Mouse (Mus musculus) stomach, embryonic 14.5 days (tissue): Measurements from ENCODE around the gene B3gnt6. TPM values are rescaled to one million over a fixed set of nuclear protein-coding genes. Genes with fewer than 3 reads are reported as not detected.

Experiments used
- ATAC-seq: fragments of 200-750 bp; cut with Nextera tagmentation; 2 replicates; pipeline ENCODE4 v1.8.0; 2017; ENCODE audit warnings: low read depth, moderate TSS enrichment; ENCODE audit not compliant: insufficient number of reproducible peaks, insufficient read depth, low FRiP score
- H3K27ac ChIP-seq: fragments of 300-500 bp; sonication (generic); 2 replicates; pipeline ENCODE4 v1.5.1; 2014; ENCODE audit warnings: mild to moderate bottlenecking, low read length, moderate library complexity, mixed read lengths
- H3K27me3 ChIP-seq: fragments of 300-500 bp; sonication (generic); 2 replicates; pipeline ENCODE4 v1.6.1; 2014; ENCODE audit warnings: low read length, control low read depth, mixed read lengths; ENCODE audit not compliant: control insufficient read depth, insufficient read depth
- H3K36me3 ChIP-seq: fragments of 300-500 bp; sonication (generic); 2 replicates; pipeline ENCODE4 v1.6.1; 2014; ENCODE audit warnings: mild to moderate bottlenecking, control low read depth, low read length, moderate library complexity, mixed read lengths; ENCODE audit not compliant: control insufficient read depth, insufficient read depth
- H3K4me1 ChIP-seq: fragments of 300-500 bp; sonication (generic); 2 replicates; pipeline ENCODE4 v1.6.1; 2014; ENCODE audit warnings: low read length, control low read depth, mixed read lengths; ENCODE audit not compliant: control insufficient read depth, insufficient read depth
- H3K4me2 ChIP-seq: fragments of 300-500 bp; sonication (generic); replicated peaks from 2 replicates; pipeline ENCODE4 v1.6.1; 2014; ENCODE audit warnings: low read depth, low read length, control low read depth
- H3K4me3 ChIP-seq: fragments of 300-500 bp; sonication (generic); 2 replicates; pipeline ENCODE4 v1.5.1; 2014; ENCODE audit warnings: low read depth, low read length, control low read depth
- H3K9ac ChIP-seq: fragments of 300-500 bp; sonication (generic); replicated peaks from 2 replicates; pipeline ENCODE4 v1.6.1; 2014; ENCODE audit warnings: low read depth, mild to moderate bottlenecking, control low read depth, low read length, moderate library complexity, mixed read lengths
- H3K9me3 ChIP-seq: fragments of 300-500 bp; sonication (generic); 2 replicates; pipeline ENCODE4 v1.6.1; 2016; ENCODE audit warnings: low read depth, low read length, control low read depth; ENCODE audit not compliant: control insufficient read depth
- WGBS: fragments of 180-500 bp; shearing (Covaris S2); extraction: QIAGEN DNeasy Blood & Tissue Kit; methylation state at CpG from one replicate; pipeline ENCODE4 v1.1.7; 2014; 5-methylcytosine and 5-hydroxymethylcytosine counted together
- polyA plus RNA-seq: library from polyadenylated mRNA; unstranded; fragments of >200 nt; fragmentation: Nextera tagmentation; extraction: Ambion mirVana; gene quantifications from 2 replicates; pipeline ENCODE4 v1.2.1, GENCODE M21; 2014

Gene B3gnt6
- polyA plus RNA-seq, 1 experiment from 2014 or later: 0.10 TPM

DNA sequence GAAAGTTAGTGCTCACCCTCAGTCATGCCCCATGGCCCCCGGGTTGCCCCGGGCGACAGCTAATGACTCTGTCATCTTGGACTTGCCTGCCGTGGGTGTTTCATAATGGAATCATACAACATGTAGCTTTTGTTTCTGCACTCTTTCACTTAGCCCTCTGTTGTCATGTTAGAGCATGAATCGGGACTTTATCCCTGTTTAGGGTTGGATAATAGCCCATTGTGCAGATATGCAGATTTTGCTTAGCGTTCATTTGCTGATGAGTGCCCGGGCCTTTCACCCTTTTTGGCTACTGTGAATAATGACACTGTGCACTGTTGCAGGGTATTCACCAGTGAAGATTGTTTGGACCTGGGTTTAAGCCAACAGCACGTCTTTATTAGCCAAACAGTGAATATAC, 12.6 kb downstream of the B3gnt6 start:
- 72% methylated on average over 8 of the region's 8 CpGs for WGBS
- no peak overlapping the region for H3K4me2 ChIP-seq
- ATAC-seq: no peak
- no peaks in the 10 kb centered on the region for H3K9me3 ChIP-seq
- H3K4me1 ChIP-seq: no peaks in the 10 kb centered on the region
- H3K36me3 ChIP-seq: no peaks in the 10 kb centered on the region
- H3K9ac ChIP-seq: no peak overlapping the region
- no peak overlapping the region for H3K27ac ChIP-seq
- no peak overlapping the region for H3K4me3 ChIP-seq
- H3K27me3 ChIP-seq: no peaks in the 10 kb centered on the region

DNA sequence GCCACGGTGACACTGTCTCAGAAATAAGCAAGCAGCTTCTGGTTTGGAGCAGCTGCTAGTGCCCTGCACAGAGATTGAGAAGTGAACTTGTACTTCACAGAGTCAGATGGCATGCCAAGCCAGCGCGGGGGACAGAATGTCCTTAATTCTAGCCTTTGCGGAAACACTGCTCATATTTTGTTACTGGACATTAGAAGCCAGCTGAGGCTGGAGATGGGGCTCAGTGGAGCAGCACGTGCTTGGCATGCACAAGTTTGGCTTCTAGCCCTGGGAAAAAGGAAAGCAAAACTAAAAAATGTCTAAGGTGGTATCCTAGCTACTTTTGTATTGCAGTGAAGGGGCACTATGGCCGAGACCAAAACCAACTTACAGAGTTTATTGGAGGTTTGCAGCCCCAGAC, 14.0 kb downstream of the B3gnt6 start:
- no peak overlapping the region for H3K9ac ChIP-seq
- no peak overlapping the region for H3K27ac ChIP-seq
- no peaks in the 10 kb centered on the region for H3K27me3 ChIP-seq
- 83% methylated on average over 6 of the region's 6 CpGs for WGBS
- H3K4me3 ChIP-seq: no peak overlapping the region
- H3K9me3 ChIP-seq: no peaks in the 10 kb centered on the region
- ATAC-seq: no peak
- H3K4me1 ChIP-seq: no peaks in the 10 kb centered on the region
- H3K36me3 ChIP-seq: no peaks in the 10 kb centered on the region
- no peak overlapping the region for H3K4me2 ChIP-seq

DNA sequence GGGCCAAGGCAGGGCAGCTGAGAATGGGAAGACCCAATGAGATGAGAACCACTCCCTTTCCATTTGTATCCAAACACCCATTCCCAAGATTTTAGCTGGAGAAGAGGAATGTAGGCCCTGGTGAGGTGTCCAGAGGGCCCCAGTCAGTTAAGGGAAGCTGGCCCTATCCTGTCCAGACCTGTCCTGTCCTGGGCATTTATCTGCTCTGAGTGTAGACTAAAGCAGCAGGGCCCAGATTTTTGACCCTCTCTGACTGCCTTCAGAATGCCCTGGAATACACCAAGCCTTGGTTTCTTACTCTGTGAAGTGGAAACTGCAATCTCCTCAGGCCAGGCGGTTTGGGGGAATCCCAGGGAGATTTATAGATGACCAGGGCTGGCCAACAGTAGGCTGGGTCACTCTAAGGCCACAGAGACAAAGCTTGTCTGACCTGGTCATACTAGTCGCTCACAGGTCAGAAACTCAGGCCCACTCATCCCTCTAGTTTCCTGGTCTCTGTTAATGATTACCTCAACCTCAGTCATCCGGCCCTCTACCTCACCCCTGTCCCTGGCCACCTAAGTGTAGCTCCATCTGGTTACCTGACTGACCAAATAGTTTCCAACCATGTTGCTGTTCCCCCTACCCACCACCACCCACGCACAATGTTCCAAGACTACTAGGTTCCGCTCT, 20.6 kb downstream of the B3gnt6 start:
- Histone ChIP-seq H3K9ac (peak overlapping the region; percentile 28; the same call in 1 of the 2 replicates), H3K4me2 (peak overlapping the region; percentile 76), H3K4me1 (no peaks in the 10 kb centered on the region), H3K27ac (peak overlapping the region; percentile 71), H3K4me3 (peak overlapping the region; percentile 72), H3K27me3 (no peaks in the 10 kb centered on the region), H3K36me3 (no peaks in the 10 kb centered on the region), H3K9me3 (no peaks in the 10 kb centered on the region)
- peak; percentile 20 for ATAC-seq
- WGBS: 74% methylated on average over 5 of the region's 5 CpGs

- peak within 1 kb of the TSS; percentile 72 for H3K4me3 ChIP-seq
- H3K9ac ChIP-seq: peak within 1 kb of the TSS; percentile 28
- ATAC-seq: peak; percentile 83
- WGBS: 1% methylated on average over 35 of the region's 44 CpGs
- H3K27me3 ChIP-seq: no peaks in the 10 kb centered on the region
- H3K4me2 ChIP-seq: peak within 1 kb of the TSS; percentile 76
- H3K4me1 ChIP-seq: no peaks in the 10 kb centered on the region
- no peaks in the 10 kb centered on the region for H3K36me3 ChIP-seq
- peak within 1 kb of the TSS; percentile 71 for H3K27ac ChIP-seq
- no peaks in the 10 kb centered on the region for H3K9me3 ChIP-seq
Measured at GRCm38 (mm10) chr7:98177929-98178559, 21.2 kb downstream of the B3gnt6 start, which contains the start of gene Capn5. Capn5 (minus strand) TSS chr7:98178274.

- Histone ChIP-seq H3K27ac (no peak overlapping the region), H3K9ac (peak overlapping the region; percentile 26; the same call in 1 of the 2 replicates), H3K4me1 (0 out of 2 replicates have a peak, but pooled peaks cover 4% of the 10 kb centered on the region), H3K4me2 (peak overlapping the region; percentile 76), H3K9me3 (no peaks in the 10 kb centered on the region), H3K4me3 (peak overlapping the region; percentile 72), H3K27me3 (no peaks in the 10 kb centered on the region), H3K36me3 (no peaks in the 10 kb centered on the region)
- no peak; the same call in 1 of the 2 replicates for ATAC-seq
- 5% methylated on average over 7 of the region's 9 CpGs for WGBS
Measured at GRCm38 (mm10) chr7:98177566-98177928, 21.7 kb downstream of the B3gnt6 start.

DNA sequence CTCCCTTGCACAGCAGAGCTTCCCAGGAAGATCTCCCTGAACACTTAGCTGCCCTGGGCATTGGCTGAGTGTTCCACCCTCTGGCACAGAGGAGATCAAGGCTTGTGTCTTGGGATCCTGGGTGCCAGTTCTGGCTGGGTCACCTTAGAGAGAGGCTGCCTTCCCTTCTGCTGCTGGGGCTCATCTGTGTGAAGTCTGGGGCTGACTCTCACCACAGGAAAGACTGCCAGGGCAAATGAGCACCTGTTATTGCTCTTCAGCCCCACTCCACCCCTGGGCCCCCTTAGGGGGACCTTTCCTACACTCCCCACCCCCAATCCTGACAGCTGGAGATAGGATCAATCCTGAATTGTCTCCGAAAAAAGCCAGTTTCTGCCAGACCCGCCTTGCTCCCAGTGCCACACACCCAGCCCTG, 22.2 kb downstream of the B3gnt6 start:
- WGBS: 39% methylated on average over 2 of the region's 2 CpGs
- H3K36me3 ChIP-seq: no peaks in the 10 kb centered on the region
- H3K27me3 ChIP-seq: no peaks in the 10 kb centered on the region
- H3K9ac ChIP-seq: no peak overlapping the region
- H3K9me3 ChIP-seq: no peaks in the 10 kb centered on the region
- no peak overlapping the region for H3K27ac ChIP-seq
- peak overlapping the region; percentile 72; the same call in 1 of the 2 replicates for H3K4me3 ChIP-seq
- ATAC-seq: no peak
- peak overlapping the region; percentile 76 for H3K4me2 ChIP-seq
- H3K4me1 ChIP-seq: 0 out of 2 replicates have a peak, but pooled peaks cover 4% of the 10 kb centered on the region

DNA sequence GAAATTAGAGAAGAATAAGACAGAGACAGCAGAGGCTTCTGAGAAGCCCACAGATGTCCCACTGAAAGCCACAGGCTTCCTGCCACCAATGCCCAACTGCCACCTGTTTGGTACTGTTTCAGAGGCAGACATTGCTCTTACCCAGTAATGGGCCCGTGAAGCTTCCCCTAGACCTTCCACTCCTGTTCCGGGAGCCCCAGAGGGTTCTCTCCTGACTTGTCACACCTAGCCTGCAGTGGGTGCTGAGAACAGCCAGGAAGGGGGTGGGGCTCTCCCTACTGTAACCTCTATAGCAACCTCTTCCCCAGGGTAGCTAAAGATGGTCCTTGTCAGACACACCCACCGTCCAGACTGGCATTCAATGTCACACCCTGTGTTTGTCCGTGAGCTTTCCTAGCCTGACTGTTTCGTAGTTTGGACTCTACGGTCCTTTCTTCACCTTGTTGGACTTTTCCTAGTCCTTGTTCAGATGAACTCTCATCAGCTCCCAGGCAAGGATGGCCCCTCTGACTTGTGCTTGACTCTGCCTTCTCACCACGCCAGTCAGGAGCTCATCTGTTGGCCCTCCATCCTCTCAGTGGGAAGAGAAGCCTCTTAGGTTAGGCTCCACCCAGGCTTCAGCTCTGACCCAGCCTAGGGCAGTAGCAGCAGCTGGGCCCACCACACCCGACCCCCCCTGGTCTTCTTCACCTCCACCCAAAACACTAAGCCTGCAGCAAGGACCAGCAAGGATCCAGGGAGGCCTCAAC, 22.8 kb downstream of the B3gnt6 start:
- Histone ChIP-seq H3K9me3 (no peaks in the 10 kb centered on the region), H3K9ac (no peak overlapping the region), H3K36me3 (no peaks in the 10 kb centered on the region), H3K27me3 (no peaks in the 10 kb centered on the region), H3K4me3 (no peak overlapping the region), H3K27ac (no peak overlapping the region), H3K4me1 (peaks cover 8% of the 10 kb centered on the region; the same call in 1 of the 2 replicates), H3K4me2 (peak overlapping the region; percentile 76; the same call in 1 of the 2 replicates)
- no peak for ATAC-seq
- WGBS: 72% methylated on average over 8 of the region's 8 CpGs
